Mouse (Mus musculus): ENCODE data around the gene Ell. TPM values are rescaled to one million over a fixed set of nuclear protein-coding genes. Genes with fewer than 3 reads are reported as not detected.

Gene Ell
- polyA plus RNA-seq, 1 experiment: 12.7 TPM

DNA sequence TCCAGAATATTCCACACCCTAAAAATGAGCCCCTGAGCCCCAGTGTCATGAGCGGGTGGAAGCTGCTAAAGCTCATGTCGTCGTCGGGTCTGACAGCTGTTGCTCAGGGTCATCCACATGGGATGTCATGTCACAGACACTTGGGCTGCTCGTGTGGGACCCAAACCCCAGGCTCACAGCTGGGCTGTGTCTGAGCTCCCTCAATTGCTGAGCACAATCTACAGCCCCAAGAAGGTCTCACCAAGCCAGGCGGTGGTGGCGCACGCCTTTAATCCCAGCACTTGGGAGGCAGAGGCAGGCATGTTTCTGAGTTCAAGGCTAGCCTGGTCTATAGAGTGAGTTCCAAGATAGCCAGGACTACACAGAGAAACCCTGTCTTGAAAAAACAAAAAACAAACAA lies 76.0 kb downstream of the Ell start:
- H3K27me3 ChIP-seq (ENCODE audit: control insufficient read depth, insufficient read depth, insufficient read length): no peaks in the 10 kb centered on the region
- H3K4me3 ChIP-seq: no peak overlapping the region
- no peaks in the 10 kb centered on the region for H3K79me2 ChIP-seq (ENCODE audit: control insufficient read depth, insufficient read depth)
- H3K36me3 ChIP-seq (ENCODE audit: control insufficient read depth, insufficient read depth): no peaks in the 10 kb centered on the region
- no peak for TF ChIP-seq MYOG (IDR thresholded peaks at IDR 0.05; ENCODE audit: control insufficient read depth in 1 of 3, insufficient read depth in 1 of 3, insufficient read length in 2 of 3, low read depth in 2 of 3)
- TF ChIP-seq E2F4 (IDR thresholded peaks at IDR 0.05; ENCODE audit: insufficient read depth): no peak
- no peak for TF ChIP-seq POLR2AphosphoS2 (IDR thresholded peaks at IDR 0.05; ENCODE audit: insufficient read length, low read depth)
- TF ChIP-seq MAX (IDR thresholded peaks at IDR 0.05; ENCODE audit: low read depth): no peak
- no peak for TF ChIP-seq TCF12 (IDR thresholded peaks at IDR 0.05; ENCODE audit: insufficient read depth, poor library complexity, severe bottlenecking)
- TF ChIP-seq TCF3 (IDR thresholded peaks at IDR 0.05; ENCODE audit: insufficient read length, low read depth): no peak
- H3K4me2 ChIP-seq (ENCODE audit: low read depth): no peak overlapping the region
- no peak overlapping the region for H3ac ChIP-seq (ENCODE audit: control insufficient read depth, insufficient read length)

DNA sequence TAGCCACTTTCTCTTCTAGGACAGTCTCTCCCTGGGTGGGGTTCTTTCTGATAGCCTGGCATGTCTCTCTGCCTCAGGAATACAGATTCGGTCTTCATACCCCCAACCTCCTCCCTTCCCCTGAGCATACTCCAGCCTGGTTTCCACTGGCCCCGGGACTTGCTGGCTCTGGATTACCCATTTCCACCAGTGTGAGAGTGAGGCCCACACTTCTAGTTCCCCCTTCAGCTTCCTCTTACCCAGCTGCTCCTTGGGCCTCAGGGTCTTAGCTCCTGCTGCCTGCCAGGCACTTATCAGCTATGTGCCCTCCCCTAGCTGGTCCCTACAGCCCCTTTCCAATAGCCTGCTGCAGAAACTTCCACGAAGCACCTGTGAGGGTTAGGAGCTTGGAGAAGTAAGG lies 76.6 kb downstream of the Ell start, which contains the start of gene Lrrc25:
Gene Lrrc25, plus strand, starts transcription at position 262 of the 400 bp plus-strand sequence.
- Histone ChIP-seq H3ac (ENCODE audit: control insufficient read depth, insufficient read length) (no peak within 1 kb of the TSS), H3K36me3 (ENCODE audit: control insufficient read depth, insufficient read depth) (no peaks in the 10 kb centered on the region), H3K4me2 (ENCODE audit: low read depth) (no peak within 1 kb of the TSS), H3K4me3 (no peak within 1 kb of the TSS), H3K79me2 (ENCODE audit: control insufficient read depth, insufficient read depth) (no peaks in the 10 kb centered on the region), H3K27me3 (ENCODE audit: control insufficient read depth, insufficient read depth, insufficient read length) (no peaks in the 10 kb centered on the region)
- TF ChIP-seq POLR2A (IDR thresholded peaks at IDR 0.05; ENCODE audit: insufficient read length, low read depth): no peak
- TF ChIP-seq MYOD1 (IDR thresholded peaks at IDR 0.05; ENCODE audit: control insufficient read depth in 1 of 3, insufficient read length in 2 of 3, low read depth in 2 of 3): no peak
- no peak for TF ChIP-seq E2F4 (IDR thresholded peaks at IDR 0.05; ENCODE audit: insufficient read depth)
- TF ChIP-seq MAX (IDR thresholded peaks at IDR 0.05; ENCODE audit: low read depth): no peak
- no peak for TF ChIP-seq MYOG (IDR thresholded peaks at IDR 0.05; ENCODE audit: control insufficient read depth in 1 of 3, insufficient read depth in 1 of 3, insufficient read length in 2 of 3, low read depth in 2 of 3)
- TF ChIP-seq CEBPB (IDR thresholded peaks at IDR 0.05; ENCODE audit: insufficient read depth, poor library complexity, severe bottlenecking): no peak
- no peak for TF ChIP-seq SRF (IDR thresholded peaks at IDR 0.05; ENCODE audit: control insufficient read depth, insufficient read length, low read depth)
- TF ChIP-seq REST (IDR thresholded peaks at IDR 0.05; ENCODE audit: insufficient read depth, insufficient read length): no peak
- no peak for TF ChIP-seq POLR2AphosphoS2 (IDR thresholded peaks at IDR 0.05; ENCODE audit: insufficient read length, low read depth)

DNA sequence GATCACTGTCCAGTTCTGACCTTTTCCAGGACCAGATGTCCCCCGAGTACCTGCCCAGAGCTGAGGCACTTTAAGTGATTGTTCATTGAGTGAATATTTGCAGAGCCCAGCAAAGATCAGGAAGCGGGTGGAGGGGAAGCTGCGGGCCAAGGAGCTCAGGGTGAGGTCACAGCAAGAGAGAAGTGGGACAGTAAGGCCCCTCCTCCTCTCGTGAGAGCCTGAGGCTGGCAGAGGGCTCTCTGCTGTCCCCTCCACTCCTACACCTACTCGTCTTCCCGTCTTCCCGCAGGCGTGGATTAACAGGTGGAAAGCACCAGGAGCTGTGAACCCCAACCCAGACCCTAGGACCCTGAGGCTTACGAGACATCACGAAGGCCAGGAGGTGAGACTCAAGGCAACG lies 77.4 kb downstream of the Ell start:
- no peaks in the 10 kb centered on the region for H3K27me3 ChIP-seq (ENCODE audit: control insufficient read depth, insufficient read depth, insufficient read length)
- H3K36me3 ChIP-seq (ENCODE audit: control insufficient read depth, insufficient read depth): no peaks in the 10 kb centered on the region
- no peak overlapping the region for H3K4me3 ChIP-seq
- TF ChIP-seq MAX (IDR thresholded peaks at IDR 0.05; ENCODE audit: low read depth): no peak
- no peak for TF ChIP-seq SRF (IDR thresholded peaks at IDR 0.05; ENCODE audit: control insufficient read depth, insufficient read length, low read depth)
- no peak for TF ChIP-seq MYOD1 (IDR thresholded peaks at IDR 0.05; ENCODE audit: control insufficient read depth in 1 of 3, insufficient read length in 2 of 3, low read depth in 2 of 3)
- no peak for TF ChIP-seq POLR2AphosphoS2 (IDR thresholded peaks at IDR 0.05; ENCODE audit: insufficient read length, low read depth)
- no peak for TF ChIP-seq REST (IDR thresholded peaks at IDR 0.05; ENCODE audit: insufficient read depth, insufficient read length)
- TF ChIP-seq TCF3 (IDR thresholded peaks at IDR 0.05; ENCODE audit: insufficient read length, low read depth): no peak
- no peak for TF ChIP-seq MYOG (IDR thresholded peaks at IDR 0.05; ENCODE audit: control insufficient read depth in 1 of 3, insufficient read depth in 1 of 3, insufficient read length in 2 of 3, low read depth in 2 of 3)
- TF ChIP-seq TCF12 (IDR thresholded peaks at IDR 0.05; ENCODE audit: insufficient read depth, poor library complexity, severe bottlenecking): no peak
- TF ChIP-seq POLR2A (IDR thresholded peaks at IDR 0.05; ENCODE audit: insufficient read length, low read depth): no peak
- TF ChIP-seq USF1 (IDR thresholded peaks at IDR 0.05; ENCODE audit: low read depth): no peak
- no peak for TF ChIP-seq E2F4 (IDR thresholded peaks at IDR 0.05; ENCODE audit: insufficient read depth)
- TF ChIP-seq CEBPB (IDR thresholded peaks at IDR 0.05; ENCODE audit: insufficient read depth, poor library complexity, severe bottlenecking): no peak
- no peaks in the 10 kb centered on the region for H3K79me2 ChIP-seq (ENCODE audit: control insufficient read depth, insufficient read depth)
- H3K4me2 ChIP-seq (ENCODE audit: low read depth): no peak overlapping the region
- H3ac ChIP-seq (ENCODE audit: control insufficient read depth, insufficient read length): no peak overlapping the region

DNA sequence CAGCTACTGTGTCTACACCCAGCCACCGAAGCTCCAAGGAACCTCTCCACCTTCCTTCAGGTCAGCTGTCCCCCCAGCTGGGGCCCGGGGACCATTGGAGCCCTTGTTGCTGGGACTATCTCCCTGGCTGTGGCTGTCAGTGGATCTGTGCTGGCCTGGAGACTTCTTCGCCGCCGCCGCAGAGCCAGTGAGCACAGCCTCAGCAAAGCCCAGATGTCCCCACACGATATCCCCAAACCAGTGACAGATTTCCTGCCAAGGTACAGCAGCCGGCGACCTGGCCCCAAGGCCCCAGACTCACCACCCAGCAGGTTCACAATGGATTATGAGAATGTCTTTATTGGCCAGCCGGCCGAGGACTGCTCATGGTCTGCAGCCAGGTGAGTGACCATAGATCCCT lies 78.7 kb downstream of the Ell start:
- H3ac ChIP-seq (ENCODE audit: control insufficient read depth, insufficient read length): no peak overlapping the region
- no peaks in the 10 kb centered on the region for H3K27me3 ChIP-seq (ENCODE audit: control insufficient read depth, insufficient read depth, insufficient read length)
- TF ChIP-seq SRF (IDR thresholded peaks at IDR 0.05; ENCODE audit: control insufficient read depth, insufficient read length, low read depth) (no peak), MYOG (IDR thresholded peaks at IDR 0.05; ENCODE audit: control insufficient read depth in 1 of 3, insufficient read depth in 1 of 3, insufficient read length in 2 of 3, low read depth in 2 of 3) (no peak), POLR2A (IDR thresholded peaks at IDR 0.05; ENCODE audit: insufficient read length, low read depth) (no peak), REST (IDR thresholded peaks at IDR 0.05; ENCODE audit: insufficient read depth, insufficient read length) (no peak), USF1 (IDR thresholded peaks at IDR 0.05; ENCODE audit: low read depth) (no peak), E2F4 (IDR thresholded peaks at IDR 0.05; ENCODE audit: insufficient read depth) (no peak), TCF12 (IDR thresholded peaks at IDR 0.05; ENCODE audit: insufficient read depth, poor library complexity, severe bottlenecking) (no peak), MAX (IDR thresholded peaks at IDR 0.05; ENCODE audit: low read depth) (no peak), POLR2AphosphoS2 (IDR thresholded peaks at IDR 0.05; ENCODE audit: insufficient read length, low read depth) (no peak), CEBPB (IDR thresholded peaks at IDR 0.05; ENCODE audit: insufficient read depth, poor library complexity, severe bottlenecking) (no peak), TCF3 (IDR thresholded peaks at IDR 0.05; ENCODE audit: insufficient read length, low read depth) (no peak), MYOD1 (IDR thresholded peaks at IDR 0.05; ENCODE audit: control insufficient read depth in 1 of 3, insufficient read length in 2 of 3, low read depth in 2 of 3) (no peak)
- no peaks in the 10 kb centered on the region for H3K36me3 ChIP-seq (ENCODE audit: control insufficient read depth, insufficient read depth)
- H3K79me2 ChIP-seq (ENCODE audit: control insufficient read depth, insufficient read depth): no peaks in the 10 kb centered on the region
- no peak overlapping the region for H3K4me3 ChIP-seq
- H3K4me2 ChIP-seq (ENCODE audit: low read depth): no peak overlapping the region

DNA sequence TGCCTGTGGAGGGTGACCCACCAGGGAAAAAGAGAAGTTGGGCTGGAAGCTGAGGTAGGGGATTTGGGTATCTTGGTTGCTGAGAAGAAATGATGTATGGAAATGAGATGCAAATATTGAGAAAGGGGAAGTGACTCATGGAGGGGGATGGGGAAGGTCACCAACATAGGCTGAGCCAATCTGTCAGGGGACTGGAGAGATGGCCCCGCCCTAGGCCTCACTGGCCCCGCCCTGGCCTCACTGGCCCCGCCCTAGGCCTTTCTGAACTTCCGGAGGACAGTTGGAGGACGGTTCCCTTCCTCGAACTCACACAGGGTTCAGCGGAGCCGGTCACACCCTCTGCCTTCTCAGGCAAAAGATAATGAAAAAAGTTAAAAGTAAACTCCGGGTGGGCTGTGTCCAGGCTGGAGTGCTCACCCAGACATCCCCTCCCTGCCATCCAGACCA lies 79.7 kb downstream of the Ell start:
- Histone ChIP-seq H3K4me3 (no peak overlapping the region), H3K79me2 (ENCODE audit: control insufficient read depth, insufficient read depth) (no peaks in the 10 kb centered on the region), H3K36me3 (ENCODE audit: control insufficient read depth, insufficient read depth) (no peaks in the 10 kb centered on the region), H3K27me3 (ENCODE audit: control insufficient read depth, insufficient read depth, insufficient read length) (no peaks in the 10 kb centered on the region), H3K4me2 (ENCODE audit: low read depth) (no peak overlapping the region), H3ac (ENCODE audit: control insufficient read depth, insufficient read length) (no peak overlapping the region)
- TF ChIP-seq USF1 (IDR thresholded peaks at IDR 0.05; ENCODE audit: low read depth) (no peak), TCF12 (IDR thresholded peaks at IDR 0.05; ENCODE audit: insufficient read depth, poor library complexity, severe bottlenecking) (no peak)
